Mouse (Mus musculus) lung, postnatal 0 days (tissue): ENCODE data around the gene Ahnak. TPM values are rescaled to one million over a fixed set of nuclear protein-coding genes. Genes with fewer than 3 reads are reported as not detected.

Experiments used
- ATAC-seq: fragments of 200-750 bp; cut with Nextera tagmentation; 2 replicates; pipeline ENCODE4 v1.8.0; 2017; ENCODE audit warnings: moderate library complexity
- DNase-seq: peaks from one replicate; pipeline ENCODE4 v3.0.0-alpha.2; 2016; ENCODE audit warnings: low spot score
- H3K27ac ChIP-seq: fragments of 300-500 bp; sonication (generic); 2 replicates; pipeline ENCODE4 v1.5.1; 2014; ENCODE audit warnings: antibody characterized with exemption, mild to moderate bottlenecking, low read length, mixed read lengths
- H3K27me3 ChIP-seq: fragments of 300-500 bp; sonication (generic); replicated peaks from 2 replicates; pipeline ENCODE4 v1.6.1; 2014; ENCODE audit warnings: low read length, mixed read lengths; ENCODE audit not compliant: insufficient read depth
- H3K36me3 ChIP-seq: fragments of 300-500 bp; sonication (generic); 2 replicates; pipeline ENCODE4 v1.6.1; 2014; ENCODE audit warnings: low read length, mixed read lengths; ENCODE audit not compliant: insufficient read depth
- H3K4me1 ChIP-seq: fragments of 300-500 bp; sonication (generic); 2 replicates; pipeline ENCODE4 v1.6.1; 2014; ENCODE audit warnings: antibody characterized with exemption, low read depth, low read length, mixed read lengths; ENCODE audit not compliant: insufficient read depth
- H3K4me2 ChIP-seq: fragments of 300-500 bp; sonication (generic); replicated peaks from 2 replicates; pipeline ENCODE4 v1.6.1; 2014; ENCODE audit warnings: low read depth, mild to moderate bottlenecking, low read length, moderate library complexity, mixed read lengths
- H3K4me3 ChIP-seq: fragments of 300-500 bp; sonication (generic); 2 replicates; pipeline ENCODE4 v1.5.1; 2014; ENCODE audit warnings: low read depth, low read length
- H3K9ac ChIP-seq: fragments of 300-500 bp; sonication (generic); replicated peaks from 2 replicates; pipeline ENCODE4 v1.6.1; 2014; ENCODE audit warnings: low read depth, mild to moderate bottlenecking
- H3K9me3 ChIP-seq: fragments of 300-500 bp; sonication (generic); 2 replicates; pipeline ENCODE4 v1.6.1; 2016; ENCODE audit warnings: low read length, mixed read lengths
- CTCF ChIP-seq: IDR thresholded peaks from 2 replicates; pipeline ENCODE4 v1.5.1; 2016; ENCODE audit warnings: antibody characterized with exemption, mild to moderate bottlenecking
- EP300 ChIP-seq: IDR thresholded peaks from 2 replicates; pipeline ENCODE4 v1.6.1; 2016; ENCODE audit warnings: antibody characterized with exemption, mild to moderate bottlenecking, control low read depth
- WGBS: fragments of 180-500 bp; shearing (Covaris S2); extraction: QIAGEN DNeasy Blood & Tissue Kit; methylation state at CpG from one replicate; pipeline ENCODE4 v1.1.7; 2014; 5-methylcytosine and 5-hydroxymethylcytosine counted together
- polyA plus RNA-seq: library from polyadenylated mRNA; unstranded; fragments of >200 nt; fragmentation: Nextera tagmentation; extraction: Ambion mirVana; gene quantifications from 2 replicates; pipeline ENCODE4 v1.2.1, GENCODE M21; 2015

Gene Ahnak
- polyA plus RNA-seq, 1 experiment from 2014 or later, result 151 TPM

DNA sequence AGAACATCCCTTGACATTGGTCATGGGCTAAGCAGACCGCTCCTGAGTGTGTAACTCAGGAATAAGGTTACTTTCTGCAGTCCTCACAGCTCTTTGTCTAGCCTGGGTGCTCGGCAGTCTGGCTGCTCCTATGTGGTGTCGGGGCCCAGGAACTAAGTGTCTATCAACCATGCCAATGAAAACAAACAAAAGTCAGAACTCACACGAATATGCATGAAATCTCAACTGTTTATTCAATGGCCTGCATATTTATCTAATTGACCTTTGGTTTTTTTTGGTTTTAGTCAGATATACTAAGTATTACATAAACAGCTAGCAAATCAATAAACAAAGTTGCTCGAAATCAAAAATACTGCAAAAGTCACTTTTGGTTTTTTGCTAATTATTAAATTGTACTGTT, 106.0 kb downstream of the Ahnak start:
- no peak overlapping the region for H3K9ac ChIP-seq
- H3K27me3 ChIP-seq, result no peaks in the 10 kb centered on the region
- 45% methylated on average over 5 of the region's 5 CpGs for WGBS
- TF ChIP-seq EP300 (no peak), CTCF (no peak)
- ATAC-seq, result no peak
- no peak for DNase-seq
- H3K27ac ChIP-seq, result no peak overlapping the region
- H3K9me3 ChIP-seq, result no peaks in the 10 kb centered on the region
- H3K4me2 ChIP-seq, result no peak overlapping the region
- H3K36me3 ChIP-seq, result no peaks in the 10 kb centered on the region
- H3K4me3 ChIP-seq, result no peak overlapping the region
- no peaks in the 10 kb centered on the region for H3K4me1 ChIP-seq

- Histone ChIP-seq H3K9ac (no peak overlapping the region), H3K9me3 (no peaks in the 10 kb centered on the region), H3K4me1 (no peaks in the 10 kb centered on the region), H3K36me3 (no peaks in the 10 kb centered on the region), H3K4me3 (no peak overlapping the region), H3K27ac (no peak overlapping the region), H3K27me3 (no peaks in the 10 kb centered on the region), H3K4me2 (no peak overlapping the region)
- whole genome bisulfite sequencing, result 60% methylated on average over 13 of the region's 13 CpGs
- TF ChIP-seq CTCF, result no peak
- no peak for TF ChIP-seq EP300
- ATAC-seq (no peak), DNase-seq (no peak)
These were observed 108.4 kb downstream of the Ahnak start for GRCm38 (mm10) chr19:9097441-9097840.

DNA sequence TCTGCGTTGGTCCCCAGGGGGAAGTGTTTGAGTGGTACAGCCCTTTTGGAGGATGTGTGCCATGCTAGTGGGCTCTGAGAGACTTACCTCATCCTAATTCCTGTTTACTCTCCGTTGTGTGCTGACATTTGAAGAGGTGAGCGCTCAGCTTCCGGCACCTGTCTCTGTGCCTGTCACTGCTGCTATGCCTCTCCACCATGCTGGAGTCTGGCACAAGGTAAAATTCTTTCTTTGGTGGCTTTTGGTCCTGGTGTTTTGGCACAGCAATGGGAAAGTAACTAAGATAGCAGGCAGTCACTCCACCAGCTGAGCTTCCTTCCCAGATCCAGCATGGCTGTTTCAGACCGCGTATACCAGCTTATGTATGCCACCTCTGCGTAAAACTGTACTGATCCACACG, 110.7 kb downstream of the Ahnak start:
- H3K27me3 ChIP-seq, result no peaks in the 10 kb centered on the region
- WGBS, result 78% methylated on average over 8 of the region's 8 CpGs
- no peaks in the 10 kb centered on the region for H3K4me1 ChIP-seq
- no peaks in the 10 kb centered on the region for H3K36me3 ChIP-seq
- H3K4me2 ChIP-seq, result no peak overlapping the region
- ATAC-seq (peak; percentile 12; the same call in 1 of the 2 replicates), DNase-seq (no peak)
- H3K4me3 ChIP-seq, result no peak overlapping the region
- H3K9ac ChIP-seq, result no peak overlapping the region
- no peaks in the 10 kb centered on the region for H3K9me3 ChIP-seq
- no peak for TF ChIP-seq CTCF
- H3K27ac ChIP-seq, result no peak overlapping the region

- ATAC-seq (no peak), DNase-seq (no peak)
- H3K9ac ChIP-seq, result no peak overlapping the region
- H3K4me1 ChIP-seq, result no peaks in the 10 kb centered on the region
- 67% methylated on average over 17 of the region's 17 CpGs for whole genome bisulfite sequencing
- H3K27ac ChIP-seq, result no peak overlapping the region
- no peak for TF ChIP-seq CTCF
- TF ChIP-seq EP300, result no peak
- no peaks in the 10 kb centered on the region for H3K36me3 ChIP-seq
- H3K27me3 ChIP-seq, result no peaks in the 10 kb centered on the region
- H3K9me3 ChIP-seq, result no peaks in the 10 kb centered on the region
- no peak overlapping the region for H3K4me3 ChIP-seq
- H3K4me2 ChIP-seq, result no peak overlapping the region
These were observed 111.4 kb downstream of the Ahnak start for GRCm38 (mm10) chr19:9100297-9101061.

DNA sequence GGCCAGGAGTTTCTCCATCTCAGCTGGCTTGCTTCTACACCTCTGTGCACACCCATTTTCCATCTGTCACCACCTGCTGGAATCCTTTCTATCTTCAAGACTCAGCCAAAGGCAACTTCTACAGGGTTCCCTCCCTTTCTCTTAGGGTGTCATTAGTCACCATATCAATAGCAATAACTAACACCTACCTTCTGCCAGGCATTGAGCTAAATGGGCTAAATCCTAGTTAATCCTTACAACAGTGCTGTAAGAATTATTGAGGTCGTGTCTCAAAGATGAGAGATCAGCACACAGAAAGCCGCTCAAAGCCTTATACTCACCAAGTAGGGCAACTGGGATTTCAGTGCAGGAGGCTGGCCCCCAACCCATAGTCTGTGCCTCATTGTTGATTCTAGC, 112.0 kb downstream of the Ahnak start:
- ATAC-seq (no peak), DNase-seq (no peak)
- Histone ChIP-seq H3K36me3 (no peaks in the 10 kb centered on the region), H3K4me3 (no peak overlapping the region), H3K4me1 (peaks cover 2% of the 10 kb centered on the region; the same call in 1 of the 2 replicates), H3K4me2 (no peak overlapping the region), H3K9ac (no peak overlapping the region), H3K27ac (no peak overlapping the region), H3K9me3 (no peaks in the 10 kb centered on the region), H3K27me3 (no peaks in the 10 kb centered on the region)
- TF ChIP-seq EP300, result no peak
- no peak for TF ChIP-seq CTCF
- 75% methylated on average over 2 of the region's 2 CpGs for WGBS

DNA sequence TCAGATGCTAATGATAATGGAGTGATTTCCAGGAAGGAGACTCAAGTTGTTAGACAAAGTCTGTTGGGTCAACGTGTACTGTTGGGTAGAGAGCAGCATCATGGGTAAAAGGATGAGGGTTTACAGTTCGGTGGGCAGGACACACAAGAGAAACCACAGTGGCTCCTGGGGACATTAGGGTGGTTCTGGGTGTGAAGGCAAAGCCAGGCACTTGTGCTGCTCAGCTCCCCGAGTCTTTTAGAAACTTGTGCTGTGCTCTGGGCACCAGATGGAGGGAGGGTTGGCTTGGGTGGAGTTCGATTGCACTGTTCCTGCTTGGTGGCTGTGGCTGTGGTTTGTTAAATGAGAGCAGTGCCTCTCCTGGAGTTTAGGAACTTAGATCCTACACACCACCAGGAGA, 114.9 kb downstream of the Ahnak start:
- Histone ChIP-seq H3K9me3 (no peaks in the 10 kb centered on the region), H3K4me1 (peaks cover 17% of the 10 kb centered on the region; the same call in 1 of the 2 replicates), H3K27me3 (no peaks in the 10 kb centered on the region), H3K36me3 (no peaks in the 10 kb centered on the region), H3K4me3 (no peak overlapping the region), H3K27ac (no peak overlapping the region), H3K9ac (no peak overlapping the region), H3K4me2 (no peak overlapping the region)
- DNase-seq (no peak), ATAC-seq (no peak)
- TF ChIP-seq CTCF, result no peak
- TF ChIP-seq EP300, result no peak
- WGBS, result 77% methylated on average over 4 of the region's 4 CpGs
